Mouse (Mus musculus): ENCODE data around the gene Carhsp1.

- TF ChIP-seq POLR2A (IDR thresholded peaks at IDR 0.05; ENCODE audit: low read depth, low read length) (no peak), CTCF (conservative IDR thresholded peaks at IDR 0.05; ENCODE audit: insufficient read depth, insufficient read length, low read depth, low read length) (no peak)
These were observed 6.1 kb upstream of the Carhsp1 start for GRCm38 (mm10) chr16:8678035-8678434.
